Mouse (Mus musculus) liver, embryonic 16.5 days (tissue): ENCODE measurements at regions not wholly inside any gene's neighbourhood (a gene's known extent, or its start where the extent isn't known, plus 50 kb on each side); places are given as distances from the start of the nearest gene placed in this dataset.

ENCODE experiments used
- ATAC-seq: fragments of 200-750 bp; cut with Nextera tagmentation; 2 replicates; pipeline ENCODE4 v1.8.0; 2017; ENCODE audit warnings: low read depth, mild to moderate bottlenecking, moderate number of reproducible peaks, moderate library complexity
- H3K27ac ChIP-seq: fragments of 300-500 bp; sonication (generic); 2 replicates; pipeline ENCODE4 v1.5.1; 2014; ENCODE audit warnings: mild to moderate bottlenecking, low read length
- H3K27me3 ChIP-seq: fragments of 300-500 bp; sonication (generic); 2 replicates; pipeline ENCODE4 v1.6.1; 2014; ENCODE audit warnings: low read depth, low read length, mixed read lengths; ENCODE audit not compliant: control insufficient read depth, insufficient read depth
- H3K36me3 ChIP-seq: fragments of 300-500 bp; sonication (generic); 2 replicates; pipeline ENCODE4 v1.6.1; 2014; ENCODE audit warnings: mild to moderate bottlenecking; ENCODE audit not compliant: control insufficient read depth, insufficient read depth
- H3K4me1 ChIP-seq: fragments of 300-500 bp; sonication (generic); 2 replicates; pipeline ENCODE4 v1.6.1; 2014; ENCODE audit warnings: low read depth, low read length, mixed read lengths; ENCODE audit not compliant: control insufficient read depth
- H3K4me2 ChIP-seq: fragments of 300-500 bp; sonication (generic); 2 replicates; pipeline ENCODE4 v1.6.1; 2014; ENCODE audit warnings: low read depth, low read length, mixed read lengths
- H3K4me3 ChIP-seq: fragments of 300-500 bp; sonication (generic); 2 replicates; pipeline ENCODE4 v1.5.1; 2014; ENCODE audit warnings: low read depth, mild to moderate bottlenecking, low read length
- H3K9ac ChIP-seq: fragments of 300-500 bp; sonication (generic); 2 replicates; pipeline ENCODE4 v1.6.1; 2014; ENCODE audit warnings: low read depth, low read length
- H3K9me3 ChIP-seq: fragments of 300-500 bp; sonication (generic); replicated peaks from 2 replicates; pipeline ENCODE4 v1.6.1; 2016; ENCODE audit warnings: low read length; ENCODE audit not compliant: control insufficient read depth
- WGBS: fragments of 180-500 bp; shearing (Covaris S2); extraction: QIAGEN DNeasy Blood & Tissue Kit; methylation state at CpG from one replicate; pipeline ENCODE4 v1.1.7; 2014; ENCODE audit not compliant: insufficient replicate concordance; 5-methylcytosine and 5-hydroxymethylcytosine counted together

DNA sequence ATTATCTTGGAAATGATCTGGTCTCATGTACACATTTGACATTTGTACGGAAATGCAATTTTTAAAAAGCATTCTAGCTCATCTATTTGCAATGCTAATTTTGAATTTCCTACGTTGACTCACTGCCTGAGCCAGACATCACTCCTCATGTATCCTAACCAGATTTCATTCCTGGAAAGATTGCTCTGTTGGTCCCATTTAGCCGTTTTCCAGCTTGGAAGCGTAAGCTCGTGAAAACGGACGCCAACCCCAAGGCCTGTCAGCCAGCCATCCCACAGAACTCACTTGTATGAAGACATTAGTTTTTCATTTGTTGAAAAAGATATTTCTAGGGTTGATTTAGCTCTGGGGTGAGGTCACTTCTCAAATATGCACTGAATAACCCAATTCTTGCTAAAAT is 55.5 kb upstream of the Robo2 start:
- no peak for ATAC-seq
- H3K4me3 ChIP-seq: no peak overlapping the region
- no peak overlapping the region for H3K27ac ChIP-seq
- no peaks in the 10 kb centered on the region for H3K4me1 ChIP-seq
- no peak overlapping the region for H3K9ac ChIP-seq
- no peaks in the 10 kb centered on the region for H3K27me3 ChIP-seq
- WGBS: 68% methylated on average over 7 of the region's 7 CpGs
- H3K36me3 ChIP-seq: no peaks in the 10 kb centered on the region
- no peaks in the 10 kb centered on the region for H3K9me3 ChIP-seq
- H3K4me2 ChIP-seq: no peak overlapping the region

DNA sequence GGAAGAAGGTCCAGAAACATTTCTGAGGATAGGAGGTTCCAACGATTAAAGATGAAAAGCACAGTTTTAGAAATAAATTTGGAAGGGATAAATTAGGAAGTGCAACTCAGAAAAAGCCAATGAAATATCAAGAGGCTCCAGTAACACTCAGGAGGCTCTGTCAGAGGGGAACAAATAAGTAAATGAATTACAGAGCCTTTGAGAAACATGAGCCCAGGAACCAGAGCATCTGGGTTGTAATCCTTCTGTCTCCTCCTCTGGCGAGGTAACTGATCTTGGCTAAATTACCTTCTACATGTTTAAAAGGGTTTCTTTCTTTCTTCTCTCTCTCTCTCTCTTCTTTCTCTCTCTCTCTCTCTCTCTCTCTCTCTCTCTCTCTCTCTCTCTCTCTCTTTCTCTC is 53.2 kb upstream of the Robo2 start:
- Histone ChIP-seq H3K9ac (no peak overlapping the region), H3K4me2 (no peak overlapping the region), H3K27ac (no peak overlapping the region), H3K27me3 (no peaks in the 10 kb centered on the region), H3K4me3 (no peak overlapping the region), H3K9me3 (no peaks in the 10 kb centered on the region), H3K4me1 (no peaks in the 10 kb centered on the region), H3K36me3 (no peaks in the 10 kb centered on the region)
- ATAC-seq: no peak
- WGBS: 39% methylated on average over 2 of the region's 2 CpGs

DNA sequence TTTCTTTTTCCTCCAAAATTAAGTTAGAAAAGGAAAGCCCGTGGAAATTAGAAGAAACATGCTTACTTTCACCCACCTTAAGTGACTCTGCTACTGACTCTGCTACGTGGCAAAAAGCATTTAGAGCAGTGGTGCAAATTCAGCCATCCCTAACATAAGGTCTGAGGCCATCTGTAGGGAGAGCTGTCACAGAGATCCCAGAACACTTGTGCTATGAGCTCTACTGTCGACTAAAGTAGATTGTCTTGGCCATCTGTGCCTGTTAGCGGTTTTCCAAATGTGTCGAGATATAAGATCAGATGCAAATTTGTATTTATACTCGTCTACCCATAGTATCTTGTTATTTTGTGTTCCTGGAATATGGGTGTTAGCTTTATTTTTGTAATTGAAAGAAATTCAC is 52.7 kb upstream of the Robo2 start:
- 49% methylated on average over 6 of the region's 6 CpGs for WGBS
- H3K27me3 ChIP-seq: no peaks in the 10 kb centered on the region

DNA sequence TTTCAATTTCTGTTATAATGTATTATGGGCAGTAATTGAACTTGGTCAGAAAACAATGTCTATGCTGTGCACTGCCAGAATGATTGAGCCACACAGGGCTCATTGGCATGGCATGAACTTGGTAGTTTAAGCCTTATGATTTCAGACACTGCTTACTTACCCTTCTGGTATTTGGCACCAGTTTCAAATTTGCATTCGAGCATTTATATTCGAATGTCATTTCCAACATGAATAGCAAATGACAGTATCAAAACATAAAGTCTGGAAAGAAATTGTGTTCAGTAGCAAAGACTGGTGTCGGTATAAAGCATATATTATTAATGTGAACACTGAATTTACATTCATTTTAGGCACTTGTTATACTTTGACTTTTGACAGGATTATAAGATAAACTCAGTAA is 50.8 kb upstream of the Robo2 start:
- H3K36me3 ChIP-seq: no peaks in the 10 kb centered on the region
- no peaks in the 10 kb centered on the region for H3K9me3 ChIP-seq
- no peak overlapping the region for H3K27ac ChIP-seq
- 70% methylated on average over 3 of the region's 3 CpGs for WGBS
- H3K27me3 ChIP-seq: no peaks in the 10 kb centered on the region
- ATAC-seq: no peak
- H3K9ac ChIP-seq: no peak overlapping the region
- no peaks in the 10 kb centered on the region for H3K4me1 ChIP-seq
- H3K4me3 ChIP-seq: no peak overlapping the region
- H3K4me2 ChIP-seq: no peak overlapping the region

More for the DNA sequence above, 52.7 kb upstream of the Robo2 start:
- Histone ChIP-seq H3K9ac (no peak overlapping the region), H3K9me3 (no peaks in the 10 kb centered on the region), H3K4me1 (no peaks in the 10 kb centered on the region), H3K4me3 (no peak overlapping the region), H3K27ac (no peak overlapping the region), H3K36me3 (no peaks in the 10 kb centered on the region), H3K4me2 (no peak overlapping the region)
- ATAC-seq: no peak
